Mouse (Mus musculus) lung, embryonic 15.5 days (tissue): ENCODE data around the gene Ifnl3. TPM values are rescaled to one million over a fixed set of nuclear protein-coding genes. Genes with fewer than 3 reads are reported as not detected.
"Not testable (repeated sequence)": the region's sequence is repeated elsewhere in the genome, so short reads cannot be mapped to it uniquely, and the experiment has no call there.

Experiments used
- ATAC-seq: fragments of 200-750 bp; cut with Nextera tagmentation; 2 replicates; pipeline ENCODE4 v1.8.0; 2017; ENCODE audit warnings: moderate number of reproducible peaks, borderline replicate concordance; ENCODE audit not compliant: low FRiP score, low TSS enrichment; ENCODE audit errors: extremely low read depth
- H3K27ac ChIP-seq: fragments of 300-500 bp; sonication (generic); 2 replicates; pipeline ENCODE4 v1.5.1; 2015; ENCODE audit warnings: moderate library complexity, mild to moderate bottlenecking, inconsistent platforms
- H3K27me3 ChIP-seq: fragments of 300-500 bp; sonication (generic); 2 replicates; pipeline ENCODE4 v1.6.1; 2015; ENCODE audit warnings: inconsistent platforms
- H3K36me3 ChIP-seq: fragments of 300-500 bp; sonication (generic); 2 replicates; pipeline ENCODE4 v1.6.1; 2015; ENCODE audit warnings: inconsistent platforms
- H3K4me1 ChIP-seq: fragments of 300-500 bp; sonication (generic); 2 replicates; pipeline ENCODE4 v1.6.1; 2015; ENCODE audit warnings: inconsistent platforms
- H3K4me2 ChIP-seq: fragments of 300-500 bp; sonication (generic); 2 replicates; pipeline ENCODE4 v1.6.1; 2015; ENCODE audit warnings: inconsistent platforms, mild to moderate bottlenecking, moderate library complexity
- H3K4me3 ChIP-seq: fragments of 300-500 bp; sonication (generic); 2 replicates; pipeline ENCODE4 v1.5.1; 2015; ENCODE audit warnings: mild to moderate bottlenecking, inconsistent platforms
- H3K9ac ChIP-seq: fragments of 300-500 bp; sonication (generic); 2 replicates; pipeline ENCODE4 v1.6.1; 2015; ENCODE audit warnings: inconsistent platforms
- H3K9me3 ChIP-seq: fragments of 300-500 bp; sonication (generic); 2 replicates; pipeline ENCODE4 v1.6.1; 2016; ENCODE audit warnings: inconsistent platforms
- WGBS: fragments of 180-500 bp; shearing (Covaris S2); methylation state at CpG from one replicate; pipeline ENCODE4 v1.1.7; 2015; 5-methylcytosine and 5-hydroxymethylcytosine counted together
- polyA plus RNA-seq: library from polyadenylated mRNA; unstranded; fragments of >200 nt; fragmentation: Nextera tagmentation; extraction: Ambion mirVana; gene quantifications from 2 replicates; pipeline ENCODE4 v1.2.1, GENCODE M21; 2015

The Ifnl3 gene
- polyA plus RNA-seq, result not detected in 2 replicates

- ATAC-seq, H3K27ac ChIP-seq, H3K4me1 ChIP-seq, H3K4me3 ChIP-seq, H3K27me3 ChIP-seq, H3K4me2 ChIP-seq, H3K36me3 ChIP-seq, H3K9ac ChIP-seq, H3K9me3 ChIP-seq: not testable (repeated sequence)
- WGBS, result 73% methylated on average over 5 of the region's 6 CpGs
Observed at GRCm38 (mm10) chr7:28522536-28522935, at the start of gene Ifnl3. Gene Ifnl3, plus strand, starts transcription at chr7:28522836.

GRCm38 (mm10) chr7:28476191-28476590 is 46.4 kb upstream of the Ifnl3 start:
- Histone ChIP-seq H3K4me1 (no peaks in the 10 kb centered on the region), H3K4me3 (no peak overlapping the region), H3K36me3 (no peaks in the 10 kb centered on the region), H3K9ac (no peak overlapping the region), H3K27me3 (no peaks in the 10 kb centered on the region), H3K4me2 (no peak overlapping the region), H3K27ac (no peak overlapping the region), H3K9me3 (no peaks in the 10 kb centered on the region)
- ATAC-seq, result no peak
- WGBS, result 84% methylated on average over 6 of the region's 6 CpGs

- no peaks in the 10 kb centered on the region for H3K27me3 ChIP-seq
- 75% methylated on average over 5 of the region's 5 CpGs for WGBS
- no peak overlapping the region for H3K9ac ChIP-seq
- H3K9me3 ChIP-seq, result no peaks in the 10 kb centered on the region
- no peaks in the 10 kb centered on the region for H3K4me1 ChIP-seq
- ATAC-seq, result peak; percentile 39; the same call in 1 of the 2 replicates
- H3K4me3 ChIP-seq, result no peak overlapping the region
- H3K4me2 ChIP-seq, result no peak overlapping the region
- no peak overlapping the region for H3K27ac ChIP-seq
- H3K36me3 ChIP-seq, result no peaks in the 10 kb centered on the region
Observed at GRCm38 (mm10) chr7:28477363-28477762, 45.3 kb upstream of the Ifnl3 start.

- H3K27me3 ChIP-seq, result no peaks in the 10 kb centered on the region
- no peak overlapping the region for H3K9ac ChIP-seq
- H3K9me3 ChIP-seq, result no peaks in the 10 kb centered on the region
- no peaks in the 10 kb centered on the region for H3K36me3 ChIP-seq
- H3K4me3 ChIP-seq, result no peak overlapping the region
- 8% methylated on average over 8 of the region's 8 CpGs for WGBS
- no peaks in the 10 kb centered on the region for H3K4me1 ChIP-seq
- no peak for ATAC-seq
- no peak overlapping the region for H3K4me2 ChIP-seq
- H3K27ac ChIP-seq, result no peak overlapping the region
Observed at GRCm38 (mm10) chr7:28478854-28479253, 43.8 kb upstream of the Ifnl3 start.

- no peak overlapping the region for H3K27ac ChIP-seq
- no peak overlapping the region for H3K4me3 ChIP-seq
- ATAC-seq, result no peak
- no peak overlapping the region for H3K9ac ChIP-seq
- no peaks in the 10 kb centered on the region for H3K4me1 ChIP-seq
- WGBS, result 78% methylated on average over 11 of the region's 11 CpGs
- H3K27me3 ChIP-seq, result no peaks in the 10 kb centered on the region; the same call in 1 of the 2 replicates
- no peak overlapping the region for H3K4me2 ChIP-seq
- no peaks in the 10 kb centered on the region for H3K36me3 ChIP-seq
- no peaks in the 10 kb centered on the region for H3K9me3 ChIP-seq
Observed at GRCm38 (mm10) chr7:28482854-28483253, 39.8 kb upstream of the Ifnl3 start.

GRCm38 (mm10) chr7:28484192-28484591 is 38.4 kb upstream of the Ifnl3 start:
- Histone ChIP-seq H3K4me1 (no peaks in the 10 kb centered on the region), H3K9ac (no peak overlapping the region), H3K4me3 (no peak overlapping the region), H3K27me3 (peaks cover 2% of the 10 kb centered on the region), H3K4me2 (no peak overlapping the region), H3K36me3 (no peaks in the 10 kb centered on the region), H3K27ac (no peak overlapping the region), H3K9me3 (no peaks in the 10 kb centered on the region)
- WGBS, result 21% methylated on average over 4 of the region's 4 CpGs
- no peak for ATAC-seq

GRCm38 (mm10) chr7:28488030-28488491 is 34.6 kb upstream of the Ifnl3 start:
- 3% methylated on average over 16 of the region's 16 CpGs for WGBS
- H3K4me3 ChIP-seq, result no peak overlapping the region
- ATAC-seq, result no peak
- no peaks in the 10 kb centered on the region for H3K36me3 ChIP-seq
- H3K27ac ChIP-seq, result no peak overlapping the region
- H3K4me1 ChIP-seq, result no peaks in the 10 kb centered on the region
- peaks cover 2% of the 10 kb centered on the region for H3K27me3 ChIP-seq
- peak overlapping the region; percentile 43 for H3K4me2 ChIP-seq
- H3K9ac ChIP-seq, result no peak overlapping the region
- H3K9me3 ChIP-seq, result no peaks in the 10 kb centered on the region

- ATAC-seq, result peak; percentile 23; the same call in 1 of the 2 replicates
- Histone ChIP-seq H3K36me3 (no peaks in the 10 kb centered on the region), H3K4me2 (peak overlapping the region; percentile 20; the same call in 1 of the 2 replicates), H3K27ac (no peak overlapping the region), H3K9ac (no peak overlapping the region), H3K4me3 (no peak overlapping the region), H3K27me3 (peaks cover 2% of the 10 kb centered on the region), H3K9me3 (no peaks in the 10 kb centered on the region), H3K4me1 (no peaks in the 10 kb centered on the region)
- 3% methylated on average over 10 of the region's 10 CpGs for WGBS
Observed at GRCm38 (mm10) chr7:28490410-28490809, 32.2 kb upstream of the Ifnl3 start.

GRCm38 (mm10) chr7:28490903-28491302 is 31.7 kb upstream of the Ifnl3 start:
- H3K9ac ChIP-seq, result no peak overlapping the region
- 25% methylated on average over 14 of the region's 14 CpGs for WGBS
- no peak overlapping the region for H3K27ac ChIP-seq
- no peaks in the 10 kb centered on the region for H3K9me3 ChIP-seq
- ATAC-seq, result no peak
- H3K36me3 ChIP-seq, result no peaks in the 10 kb centered on the region
- H3K4me3 ChIP-seq, result no peak overlapping the region
- peaks cover 2% of the 10 kb centered on the region for H3K27me3 ChIP-seq
- H3K4me2 ChIP-seq, result peak overlapping the region; percentile 20; the same call in 1 of the 2 replicates
- no peaks in the 10 kb centered on the region for H3K4me1 ChIP-seq

GRCm38 (mm10) chr7:28492310-28492709 is 30.3 kb upstream of the Ifnl3 start:
- Histone ChIP-seq H3K27me3 (peaks cover 2% of the 10 kb centered on the region), H3K27ac (no peak overlapping the region), H3K4me1 (no peaks in the 10 kb centered on the region), H3K9me3 (no peaks in the 10 kb centered on the region), H3K4me2 (no peak overlapping the region), H3K4me3 (no peak overlapping the region), H3K36me3 (no peaks in the 10 kb centered on the region), H3K9ac (no peak overlapping the region)
- ATAC-seq, result no peak
- 87% methylated on average over 8 of the region's 8 CpGs for WGBS

- H3K36me3 ChIP-seq, result no peaks in the 10 kb centered on the region
- WGBS, result 53% methylated on average over 11 of the region's 11 CpGs
- H3K27me3 ChIP-seq, result no peaks in the 10 kb centered on the region
- no peaks in the 10 kb centered on the region for H3K4me1 ChIP-seq
- no peak overlapping the region for H3K27ac ChIP-seq
- no peak overlapping the region for H3K4me3 ChIP-seq
- no peaks in the 10 kb centered on the region for H3K9me3 ChIP-seq
- H3K9ac ChIP-seq, result no peak overlapping the region
- ATAC-seq, result no peak
- H3K4me2 ChIP-seq, result no peak overlapping the region
Observed at GRCm38 (mm10) chr7:28495426-28495825, 27.2 kb upstream of the Ifnl3 start.

GRCm38 (mm10) chr7:28505585-28505984 is 17.1 kb upstream of the Ifnl3 start:
- no peaks in the 10 kb centered on the region for H3K9me3 ChIP-seq
- no peaks in the 10 kb centered on the region for H3K36me3 ChIP-seq
- no peaks in the 10 kb centered on the region for H3K4me1 ChIP-seq
- no peaks in the 10 kb centered on the region for H3K27me3 ChIP-seq
- no peak overlapping the region for H3K4me3 ChIP-seq
- WGBS, result 2% methylated on average over 5 of the region's 5 CpGs
- no peak overlapping the region for H3K4me2 ChIP-seq
- H3K27ac ChIP-seq, result no peak overlapping the region
- no peak for ATAC-seq
- no peak overlapping the region for H3K9ac ChIP-seq

- not testable (repeated sequence) for H3K27me3 ChIP-seq, H3K4me3 ChIP-seq, H3K9me3 ChIP-seq, H3K27ac ChIP-seq, H3K4me1 ChIP-seq, H3K36me3 ChIP-seq, H3K4me2 ChIP-seq, H3K9ac ChIP-seq
- peak; percentile 42; the same call in 1 of the 2 replicates for ATAC-seq
- WGBS, result 69% methylated on average over 2 of the region's 2 CpGs
Observed at GRCm38 (mm10) chr7:28509121-28509520, 13.5 kb upstream of the Ifnl3 start.
